Mouse (Mus musculus): ENCODE measurements at regions not wholly inside any gene's neighbourhood (a gene's known extent, or its start where the extent isn't known, plus 50 kb on each side); places are given as distances from the start of the nearest gene placed in this dataset.
"Not testable (repeated sequence)": the region's sequence is repeated elsewhere in the genome, so short reads cannot be mapped to it uniquely, and the experiment has no call there.

- peak; percentile 51 for DNase-seq
Measured at GRCm38 (mm10) chr12:77056748-77057370, 94.9 kb upstream of the Max start.

DNA sequence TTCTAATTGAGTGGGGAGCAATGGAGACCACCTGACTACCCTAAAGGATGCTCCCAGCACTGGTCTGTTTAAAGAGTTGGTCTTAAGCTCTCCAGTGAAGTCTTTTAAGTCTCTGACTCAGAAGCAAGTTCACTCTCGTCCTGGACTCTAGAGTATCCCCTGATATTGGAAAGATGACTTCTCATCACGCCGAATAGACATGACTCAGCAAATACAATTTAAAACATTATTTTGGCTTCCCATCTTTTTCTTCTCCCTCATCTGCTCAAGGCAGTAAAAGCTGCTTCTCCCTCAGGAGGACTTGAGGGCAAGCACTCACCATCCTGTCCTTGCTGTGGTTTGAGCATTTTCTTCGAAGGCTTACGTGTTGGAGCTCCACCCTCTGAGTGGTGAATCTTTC, 92.7 kb upstream of the Max start:
- no peak for DNase-seq

DNA sequence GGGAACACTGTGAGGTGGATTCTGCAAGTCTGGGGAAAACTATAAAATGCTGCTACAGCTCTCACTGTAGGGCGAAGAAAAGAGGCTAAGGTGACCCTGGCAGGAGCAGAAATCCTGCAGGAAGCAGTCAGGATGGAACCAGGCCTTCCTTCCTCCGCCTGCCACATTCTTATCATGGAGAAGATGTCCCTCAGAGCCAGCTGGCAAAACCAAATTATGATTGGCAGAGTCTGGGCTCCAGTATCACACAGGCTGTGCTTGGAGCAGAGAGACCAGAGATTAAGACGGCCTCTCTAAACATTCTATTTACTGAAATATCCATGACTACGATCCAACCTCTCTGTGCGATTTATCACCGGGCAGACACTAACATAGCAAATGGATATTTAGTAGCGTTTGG, 92.2 kb upstream of the Max start:
- no peak for DNase-seq

- peak; percentile 83 for DNase-seq
Measured at GRCm38 (mm10) chr12:77052853-77053252, 90.9 kb upstream of the Max start.

DNA sequence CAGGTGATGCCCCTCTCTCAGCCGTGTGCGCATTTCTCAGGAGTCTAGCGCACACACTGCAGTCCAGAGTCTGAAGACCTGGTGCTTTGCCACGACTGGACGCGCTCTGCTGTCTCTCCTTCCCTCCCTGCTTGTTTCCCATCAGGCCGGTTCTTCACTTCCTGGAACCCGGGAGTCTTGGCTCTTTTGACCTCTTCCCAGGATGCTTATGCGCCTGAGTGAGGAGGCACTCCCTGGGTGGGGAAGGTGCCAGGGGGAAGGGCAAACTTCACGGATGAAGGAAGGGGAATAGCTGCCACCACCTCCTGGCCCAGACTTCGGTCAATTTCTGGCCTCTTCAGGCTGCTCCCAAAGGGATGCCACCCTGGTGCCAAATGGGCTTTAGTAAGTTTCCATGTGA, 86.4 kb upstream of the Max start:
- peak; percentile 41 for DNase-seq

- DNase-seq: no peak
Measured at GRCm38 (mm10) chr12:77047273-77047672, 85.3 kb upstream of the Max start.

DNA sequence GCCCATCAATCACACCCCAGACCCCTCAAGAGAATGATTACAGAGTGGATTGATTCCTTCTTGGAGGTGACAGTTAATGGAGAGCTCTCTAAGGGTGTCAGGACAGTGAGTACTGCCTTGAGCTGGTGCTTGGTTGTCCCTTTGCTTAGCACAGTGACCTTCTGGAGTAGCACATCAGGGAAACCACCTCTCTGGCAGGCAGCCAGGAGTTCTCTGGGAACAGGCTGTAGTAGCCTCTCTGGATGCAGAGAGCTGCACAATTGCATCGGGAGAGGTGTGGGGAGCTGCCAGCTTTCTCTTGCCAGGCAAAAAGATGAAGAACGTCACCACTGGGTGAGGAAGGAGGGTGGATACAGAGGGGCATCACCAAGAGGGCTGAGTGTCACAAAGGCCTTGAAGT, 84.0 kb upstream of the Max start:
- peak; percentile 91 for DNase-seq

GRCm38 (mm10) chr12:77045356-77045755, 83.4 kb upstream of the Max start:
- peak; percentile 41 for DNase-seq

DNA sequence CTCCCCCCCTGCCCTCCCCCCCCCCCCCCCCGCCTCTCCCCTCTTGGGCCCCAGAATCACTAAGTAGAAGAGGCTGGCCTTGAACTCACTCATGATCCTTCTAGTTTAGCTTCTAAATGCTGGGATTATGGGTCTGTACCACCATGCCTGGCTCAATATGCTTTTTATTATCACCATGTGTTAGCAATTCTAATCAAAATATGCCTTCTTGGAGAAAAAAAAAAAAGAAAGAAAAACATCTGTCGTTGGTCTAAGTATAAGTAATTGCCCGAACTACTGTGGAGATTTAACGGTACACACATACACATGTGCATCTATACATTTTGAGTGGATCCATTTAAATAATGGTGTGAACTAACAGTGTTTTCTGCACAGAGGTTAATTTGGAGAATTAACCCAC, 80.4 kb upstream of the Max start:
- DNase-seq: no peak

DNA sequence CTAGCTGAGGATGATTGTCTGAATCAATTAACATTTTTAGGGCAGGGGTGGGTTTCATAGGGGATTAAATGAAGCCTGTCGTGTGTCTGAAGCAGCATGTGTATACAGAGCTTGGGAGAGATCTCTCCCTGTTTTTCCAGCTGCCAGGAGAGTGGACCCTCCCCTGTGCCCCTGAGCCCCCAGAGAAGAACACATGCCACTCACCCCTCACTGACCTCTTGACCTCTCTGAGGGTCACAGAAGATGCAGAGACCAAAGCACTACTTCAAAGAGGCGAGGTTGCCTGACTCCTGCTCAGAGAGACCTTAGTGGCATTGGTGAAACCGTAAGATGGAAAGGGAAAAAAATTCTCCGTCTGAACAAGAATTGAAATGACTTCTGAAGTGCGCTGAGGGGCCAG, 79.1 kb upstream of the Max start:
- no peak for DNase-seq

- DNase-seq: no peak
Measured at GRCm38 (mm10) chr12:77039953-77040305, 77.9 kb upstream of the Max start.

- DNase-seq: peak; percentile 57
Measured at GRCm38 (mm10) chr12:77039295-77039952, 77.4 kb upstream of the Max start.

DNA sequence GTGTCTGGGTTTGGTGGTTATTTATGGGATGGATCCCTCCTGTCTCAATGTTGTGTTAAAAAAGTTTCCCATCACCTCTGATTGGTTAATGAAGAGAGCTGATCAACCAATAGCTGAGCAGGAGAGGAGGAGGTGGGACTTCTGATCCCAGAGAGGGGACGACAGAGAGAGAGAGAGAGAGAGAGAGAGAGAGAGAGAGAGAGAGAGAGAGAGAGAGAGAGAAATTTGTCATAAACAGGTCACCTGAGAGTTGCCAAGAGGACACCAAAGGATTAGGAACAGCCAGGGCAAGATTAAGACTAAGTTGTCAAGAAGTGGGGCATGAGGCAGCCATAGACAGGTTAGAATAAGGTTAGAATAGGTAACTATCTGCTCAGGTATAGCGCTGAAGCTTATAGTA, 73.7 kb upstream of the Max start:
- DNase-seq: no peak

DNA sequence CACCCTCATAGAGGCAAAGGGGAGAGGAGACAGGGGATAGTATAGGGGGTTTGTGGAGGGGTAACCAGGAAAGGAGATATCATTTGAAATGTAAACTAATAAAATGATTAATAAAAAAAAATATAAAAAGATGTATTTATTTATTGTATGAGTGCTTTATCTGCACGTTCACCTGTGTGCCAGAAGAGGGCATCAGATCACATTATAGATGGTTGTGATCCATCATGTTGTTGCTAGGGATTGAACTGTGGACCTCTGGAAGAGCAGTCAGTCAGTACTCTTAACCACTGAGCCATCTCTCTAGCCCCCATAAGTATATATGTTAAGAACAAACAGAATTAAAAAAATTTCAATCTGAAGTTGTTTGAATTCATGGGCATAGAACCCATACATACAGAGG, 69.4 kb upstream of the Max start:
- no peak for DNase-seq

GRCm38 (mm10) chr12:77025431-77025879, 63.5 kb upstream of the Max start:
- no peak for DNase-seq

GRCm38 (mm10) chr12:77022538-77022937, 60.5 kb upstream of the Max start:
- DNase-seq: no peak

DNA sequence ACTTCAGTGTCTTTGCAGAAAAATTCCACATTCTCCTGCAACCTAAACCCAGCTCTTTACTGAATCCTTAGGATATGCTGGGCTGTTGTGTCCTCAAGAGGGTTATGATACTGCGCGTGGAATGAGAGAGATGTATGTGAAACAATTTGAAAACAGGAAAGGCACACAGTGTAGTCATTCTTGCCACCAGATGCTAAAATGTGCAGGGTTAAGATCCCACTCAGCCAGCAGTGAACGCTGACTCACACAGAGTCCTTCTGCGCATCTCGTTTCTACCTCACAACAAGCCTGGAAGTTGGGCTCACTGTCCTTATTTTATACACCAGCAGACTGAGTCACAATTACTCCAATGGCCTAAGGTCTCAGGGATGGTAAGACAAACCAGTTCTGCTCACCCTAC, 59.9 kb upstream of the Max start:
- no peak for DNase-seq

DNA sequence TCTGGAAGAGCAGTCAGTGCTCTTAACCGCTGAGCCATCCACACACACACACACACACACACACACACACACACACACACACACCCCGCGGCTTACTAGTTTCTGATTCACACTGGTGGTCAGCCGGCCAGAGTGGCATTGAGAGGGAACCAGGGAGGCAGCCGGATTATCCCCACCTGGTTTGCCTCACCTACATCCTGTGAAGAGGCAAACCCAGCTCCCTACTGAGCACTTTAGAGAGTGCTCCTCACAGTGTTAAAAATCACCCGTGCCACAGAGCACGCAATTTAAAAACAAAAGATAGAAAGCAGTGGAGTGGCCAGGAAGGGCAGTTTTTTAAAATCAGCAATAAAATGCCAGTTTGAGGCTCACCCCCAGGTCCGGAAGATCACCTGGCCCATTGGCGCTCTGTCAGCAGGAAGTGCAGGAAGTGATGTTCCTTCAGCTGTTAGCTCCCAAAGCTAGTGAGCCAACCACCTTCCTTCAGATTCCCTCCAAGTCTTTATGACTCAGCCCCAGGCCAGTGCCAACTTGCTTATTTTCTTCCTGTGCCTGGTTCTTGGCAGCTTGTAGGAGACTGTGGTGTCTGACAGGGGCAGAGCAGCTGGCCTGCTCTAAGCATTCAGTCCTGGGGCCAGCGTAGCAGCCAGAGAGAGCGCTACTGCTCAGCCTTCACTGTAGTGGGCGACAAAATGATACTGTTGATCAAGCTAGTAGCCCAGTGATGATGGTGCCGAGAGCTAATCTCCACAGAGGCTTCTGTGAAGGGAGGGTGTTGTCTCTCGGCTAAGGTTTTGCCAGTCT, 57.9 kb upstream of the Max start:
- DNase-seq: peak; percentile 51

- not testable (repeated sequence) for DNase-seq
Measured at GRCm38 (mm10) chr12:77019148-77019547, 57.1 kb upstream of the Max start.

GRCm38 (mm10) chr12:77018373-77018772, 56.4 kb upstream of the Max start:
- DNase-seq: no peak

- no peak for DNase-seq
Measured at GRCm38 (mm10) chr12:77014908-77015307, 52.9 kb upstream of the Max start.
